Mouse (Mus musculus) brain, embryonic 14.5 days (tissue): ENCODE results near the gene Dip2b. TPM values are rescaled to one million over a fixed set of nuclear protein-coding genes. Genes with fewer than 3 reads are reported as not detected.
A peak's percentile ranks its signal among the peaks of the same experiment; 100 is the strongest.

Source experiments
- DNase-seq: peaks from one replicate; pipeline ENCODE4 v3.0.0-alpha.2; 2011; ENCODE audit warnings: low read depth
- CTCF ChIP-seq: fragments of 200-500 bp; IDR thresholded peaks from 2 replicates; pipeline ENCODE4 v1.5.1; 2012; ENCODE audit warnings: inconsistent platforms, mild to moderate bottlenecking, moderate library complexity, borderline replicate concordance; ENCODE audit not compliant: insufficient read depth, insufficient read length; ENCODE audit errors: extremely low read depth
- POLR2A ChIP-seq: fragments of 200-500 bp; IDR thresholded peaks from 2 replicates; pipeline ENCODE4 v1.6.1; 2012; ENCODE audit warnings: mild to moderate bottlenecking, inconsistent platforms, borderline replicate concordance; ENCODE audit not compliant: poor library complexity, insufficient read depth, insufficient read length, severe bottlenecking; ENCODE audit errors: extremely low read depth
- polyA plus RNA-seq: library from polyadenylated mRNA; depleted of rRNA; stranded (reverse); fragments of >200 nt; gene quantifications from 2 replicates; pipeline ENCODE4 v1.2.3, GENCODE M21; 2012

The Dip2b gene
- polyA plus RNA-seq, 1 experiment: 33.7 TPM

DNA sequence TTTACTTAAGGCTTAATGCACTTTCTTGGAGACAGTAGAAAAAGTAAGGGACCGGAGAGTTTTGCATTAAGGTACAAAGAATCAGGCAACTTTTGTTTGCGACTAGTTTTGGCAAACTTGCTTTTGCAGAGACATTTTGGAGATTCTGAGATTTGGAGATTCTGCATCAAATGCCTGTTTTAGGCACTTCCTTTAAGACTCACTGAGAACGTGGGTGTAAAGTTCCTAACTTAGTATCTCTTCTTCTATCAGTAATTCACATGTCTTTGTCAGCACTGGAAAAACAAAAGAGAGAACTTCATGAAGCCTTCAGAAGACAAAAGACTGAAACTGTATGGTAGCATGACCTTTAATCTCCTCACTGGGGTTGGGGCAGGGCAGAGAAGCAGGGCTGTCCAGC is 19.2 kb downstream of the Dip2b start:
- TF ChIP-seq POLR2A: no peak
- TF ChIP-seq CTCF: no peak
- DNase-seq: no peak

DNA sequence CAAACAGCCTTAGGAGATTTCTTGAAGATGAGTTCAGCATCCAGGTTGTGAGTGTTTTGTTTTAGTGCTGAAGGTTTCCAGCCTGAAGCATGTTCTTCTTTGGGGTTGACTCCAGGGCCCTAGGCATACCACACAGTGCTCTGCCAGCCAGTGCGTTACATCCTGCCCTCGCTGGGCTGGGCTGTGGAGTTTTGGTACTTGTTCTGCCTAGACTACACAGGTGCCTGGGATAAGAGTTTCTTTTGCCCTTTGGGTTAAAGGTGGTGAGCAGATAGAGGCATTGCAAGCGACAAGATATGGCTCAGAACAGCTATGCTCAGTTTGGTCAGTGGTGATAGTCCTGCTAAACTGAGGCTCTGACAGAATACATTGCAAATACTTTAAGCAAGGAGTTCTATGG is 19.7 kb downstream of the Dip2b start:
- TF ChIP-seq POLR2A (no peak), CTCF (no peak)
- no peak for DNase-seq

DNA sequence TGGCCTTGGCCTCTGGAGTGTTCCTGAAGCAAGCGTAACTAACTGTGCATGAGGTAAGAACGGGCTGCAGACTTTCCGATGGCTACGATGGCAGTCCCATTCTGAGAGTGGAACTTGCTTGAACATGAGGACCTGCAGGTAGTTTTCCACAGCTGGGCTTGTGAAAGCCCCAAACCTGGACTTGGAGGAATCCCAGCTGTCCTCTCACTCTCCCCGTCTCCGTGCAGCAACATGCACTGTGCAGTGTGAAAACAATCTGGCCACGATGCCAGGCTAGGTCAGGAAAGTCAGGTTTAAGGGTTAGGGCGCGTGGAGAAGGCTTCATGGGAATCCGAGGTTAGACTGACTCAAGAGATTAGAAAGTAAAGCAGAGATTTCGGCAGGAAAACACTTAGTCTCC is 20.4 kb downstream of the Dip2b start:
- DNase-seq: no peak
- TF ChIP-seq CTCF (no peak), POLR2A (no peak)

DNA sequence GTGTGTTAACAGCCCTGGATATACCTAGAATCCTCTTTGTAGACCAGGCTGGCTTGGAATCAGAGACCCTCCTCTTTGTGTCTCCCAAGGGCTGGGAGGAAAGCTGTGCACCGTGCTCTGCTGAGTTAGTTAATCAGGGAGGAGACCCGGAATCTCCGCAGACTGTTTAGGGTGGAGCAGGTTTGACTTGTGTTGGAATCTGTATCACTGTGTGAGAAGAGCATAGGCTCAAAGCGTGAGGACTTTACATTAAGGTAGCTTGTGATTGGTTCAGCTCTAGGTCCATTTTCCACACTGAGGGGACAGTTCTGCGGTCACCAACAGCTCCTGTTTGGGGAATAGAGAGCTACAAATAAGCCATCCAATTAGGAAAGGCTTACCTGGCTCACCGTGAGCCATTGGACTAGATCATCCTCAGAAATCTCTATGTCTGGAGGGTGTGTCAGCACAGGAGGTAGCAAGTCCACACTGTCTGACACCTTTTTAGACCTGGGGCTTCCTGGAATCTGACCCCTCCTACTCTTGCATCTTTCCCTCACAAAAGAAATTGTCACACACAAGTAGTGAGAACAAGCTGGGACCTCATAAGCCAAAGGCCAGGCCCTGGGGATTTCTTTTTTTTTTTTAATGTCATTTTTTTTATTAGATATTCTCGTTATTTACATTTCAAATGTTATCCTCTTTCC is 21.3 kb downstream of the Dip2b start:
- TF ChIP-seq CTCF (no peak), POLR2A (no peak)
- no peak for DNase-seq

DNA sequence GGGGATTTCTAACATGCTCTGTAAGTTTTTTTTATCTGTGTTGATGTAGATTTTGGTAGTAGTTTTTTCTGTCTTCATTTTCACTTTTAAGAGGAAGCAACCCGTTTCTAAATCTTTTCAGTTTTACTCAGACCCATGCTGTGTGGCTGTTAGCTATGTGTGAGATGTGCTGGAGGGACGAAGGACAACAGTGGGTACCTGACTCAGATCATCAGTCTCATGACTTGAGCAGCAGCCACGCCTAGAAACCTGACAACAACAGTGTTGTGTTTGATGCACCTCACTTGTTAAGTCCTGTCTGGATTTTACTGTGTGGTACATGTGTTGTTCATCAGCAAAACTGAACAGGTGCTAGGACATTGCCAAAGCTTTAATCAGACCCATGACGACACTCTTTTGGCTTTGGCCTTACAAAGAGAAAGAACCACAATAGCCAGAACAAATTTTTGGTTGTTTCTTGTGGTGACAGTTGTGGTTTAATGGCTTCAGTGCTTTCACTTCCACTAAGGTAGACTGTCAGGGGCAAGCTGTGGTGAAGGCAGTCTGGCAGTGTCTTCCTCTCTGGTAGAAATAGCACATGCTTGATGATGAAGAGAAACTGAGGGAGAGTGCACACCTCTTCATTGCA is 22.2 kb downstream of the Dip2b start:
- no peak for DNase-seq
- TF ChIP-seq CTCF (no peak), POLR2A (no peak)

DNA sequence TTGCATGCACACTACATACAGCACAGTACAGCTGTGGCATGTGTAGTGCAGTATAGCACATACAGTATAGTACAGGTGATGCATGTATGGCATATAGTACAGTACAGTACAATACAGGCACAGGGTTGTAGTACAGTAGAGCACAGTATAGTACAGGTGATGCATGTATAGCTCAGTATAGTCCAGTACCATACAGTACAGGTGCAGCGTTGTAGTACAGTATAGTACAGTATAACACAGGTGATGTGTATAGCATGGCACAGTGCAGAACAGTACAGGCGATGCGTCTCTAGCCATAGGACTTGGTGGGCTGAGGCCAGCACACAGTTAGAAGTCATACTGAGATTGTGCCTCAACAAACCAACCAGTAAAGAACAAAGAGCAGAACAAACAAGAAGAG is 22.9 kb downstream of the Dip2b start:
- DNase-seq: no peak
- no peak for TF ChIP-seq POLR2A
- TF ChIP-seq CTCF: no peak

DNA sequence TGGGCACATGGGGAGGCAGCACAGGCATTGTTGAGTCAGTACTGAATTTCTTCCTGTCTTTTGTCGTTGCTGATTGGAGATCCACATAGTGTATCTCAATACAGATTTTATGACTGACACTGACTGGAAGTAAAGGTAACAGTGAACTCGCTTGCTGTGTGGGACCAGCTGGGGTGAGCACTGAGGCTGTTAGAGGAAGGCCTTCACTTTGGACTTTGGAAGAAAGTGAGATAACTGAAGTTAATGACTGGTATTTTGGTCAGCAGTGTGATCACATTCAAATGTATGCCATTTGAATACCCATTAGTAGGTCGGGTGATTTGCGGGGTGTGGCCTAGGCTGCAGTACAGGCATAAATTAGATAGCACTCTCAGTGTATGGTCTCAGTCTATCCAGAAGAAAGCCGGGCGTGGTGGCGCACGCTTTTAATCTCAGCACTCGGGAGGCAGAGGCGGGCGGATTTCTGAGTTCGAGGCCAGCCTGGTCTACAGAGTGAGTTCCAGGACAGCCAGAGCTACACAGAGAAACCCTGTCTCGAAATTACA is 24.8 kb downstream of the Dip2b start:
- no peak for DNase-seq
- TF ChIP-seq CTCF (no peak), POLR2A (no peak)

DNA sequence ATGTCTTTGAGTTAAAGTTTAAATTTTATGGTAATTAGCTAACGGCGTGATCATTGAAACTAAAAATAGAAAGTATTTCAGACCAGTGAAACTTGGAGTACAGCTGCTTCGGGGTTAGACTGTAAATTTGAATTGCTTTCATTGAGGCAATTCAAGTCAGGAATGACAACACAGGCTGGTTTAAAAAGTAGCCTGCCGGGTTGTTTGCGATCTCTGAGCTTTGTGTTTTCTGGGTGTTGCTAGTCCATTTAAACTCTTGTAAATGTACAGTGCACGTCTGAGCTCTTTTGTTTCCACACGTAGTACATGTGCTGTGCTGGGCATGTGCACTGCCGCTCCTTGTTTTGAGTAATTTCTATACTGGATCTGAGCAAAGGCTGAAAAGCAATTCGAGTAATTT is 28.2 kb downstream of the Dip2b start:
- peak; percentile 75 for DNase-seq
- no peak for TF ChIP-seq POLR2A
- TF ChIP-seq CTCF: no peak

DNA sequence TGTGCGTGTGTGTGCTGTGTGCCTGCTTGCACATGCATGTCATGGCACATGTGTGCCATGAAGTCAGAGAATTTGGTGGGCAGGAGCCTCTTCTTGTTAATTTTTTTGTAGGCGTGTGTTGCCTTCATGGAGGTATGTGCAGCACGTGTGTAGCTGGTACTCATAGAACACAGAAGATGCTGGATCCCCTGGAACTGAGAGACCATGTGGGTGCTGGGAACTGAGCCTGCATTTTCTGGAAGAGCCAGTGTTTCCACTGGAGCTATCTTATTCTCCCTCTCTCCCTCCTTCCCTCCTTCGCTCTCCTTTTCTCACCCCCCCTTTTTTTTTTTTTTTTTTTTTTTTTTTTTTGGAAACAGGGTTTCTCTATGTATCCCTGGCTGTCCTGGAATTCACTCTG is 30.6 kb downstream of the Dip2b start:
- DNase-seq: no peak
- no peak for TF ChIP-seq POLR2A
- no peak for TF ChIP-seq CTCF

DNA sequence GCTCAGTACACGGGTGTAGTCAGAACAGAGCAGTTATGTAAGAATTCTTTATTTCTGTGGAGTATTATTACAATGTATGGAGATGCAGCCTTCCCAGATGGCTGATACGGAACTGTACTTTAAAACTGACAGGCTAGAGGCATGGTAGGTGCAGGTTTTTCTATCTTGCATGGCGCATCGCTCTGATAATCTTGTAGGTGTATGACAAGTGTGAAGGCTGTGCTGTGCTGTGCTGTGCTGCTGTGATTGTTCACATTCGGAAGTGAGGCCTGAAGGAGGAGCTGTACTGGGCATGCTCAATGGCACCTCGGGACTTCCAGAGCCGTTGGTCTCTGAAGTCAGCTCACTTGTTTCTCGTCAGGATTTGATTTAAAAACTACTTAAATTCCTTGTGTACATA is 31.6 kb downstream of the Dip2b start:
- no peak for DNase-seq
- TF ChIP-seq POLR2A: no peak
- TF ChIP-seq CTCF: no peak

DNA sequence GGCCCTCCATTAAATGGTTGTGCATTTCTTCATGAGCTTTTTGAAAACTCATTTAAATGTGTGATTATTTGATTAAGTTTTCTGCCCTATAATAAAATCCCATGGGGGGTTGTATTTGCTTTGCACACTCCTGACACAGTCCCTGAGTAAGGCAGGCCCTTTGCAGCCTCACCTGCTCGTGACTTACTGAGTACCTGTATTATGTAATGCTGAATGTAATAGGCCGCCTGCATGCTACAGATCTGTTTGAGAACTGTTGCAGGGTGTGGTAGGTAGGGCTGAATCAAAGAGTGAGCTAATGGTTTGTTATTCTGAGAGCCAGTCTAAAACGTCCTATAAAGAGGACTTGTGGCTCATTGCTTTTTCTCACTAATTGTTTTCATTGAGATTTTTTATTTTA is 33.4 kb downstream of the Dip2b start:
- TF ChIP-seq CTCF: no peak
- TF ChIP-seq POLR2A: no peak
- DNase-seq: no peak

DNA sequence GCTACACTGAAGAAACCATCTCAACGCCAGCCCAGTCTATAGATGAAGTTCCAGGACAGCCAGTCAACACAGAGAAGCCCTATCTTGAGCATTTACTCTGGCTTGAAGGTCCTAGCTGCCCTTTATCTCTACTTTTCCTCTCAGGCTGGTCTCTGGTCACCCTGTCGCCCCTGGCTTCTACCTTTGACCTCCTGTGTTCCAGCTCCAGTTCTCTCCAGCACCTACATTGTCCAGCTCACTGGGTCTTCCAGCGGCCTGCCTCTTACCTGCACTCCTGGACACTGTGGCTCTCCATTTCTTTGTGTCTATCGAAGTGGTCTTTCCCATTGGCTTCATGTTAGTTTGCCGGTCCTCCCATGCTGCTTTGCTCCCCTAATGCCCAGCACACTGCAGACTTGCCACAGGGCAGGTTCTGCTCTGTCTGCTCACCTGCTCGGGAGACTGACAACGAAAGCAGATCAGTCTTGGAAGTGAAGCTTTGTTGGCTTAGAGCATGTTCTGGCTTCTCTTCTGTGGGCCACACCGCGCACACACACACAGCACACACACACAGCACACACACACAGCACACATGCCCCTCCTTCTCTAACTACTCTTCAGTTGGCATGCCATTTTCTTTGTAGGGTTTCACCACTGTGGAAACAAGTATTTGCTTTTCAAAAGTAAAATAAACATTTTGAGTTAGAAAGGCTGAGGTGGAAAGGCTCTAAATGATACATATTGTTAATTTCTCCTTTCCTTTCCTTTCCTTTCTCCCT is 35.4 kb downstream of the Dip2b start:
- no peak for DNase-seq
- TF ChIP-seq POLR2A (no peak), CTCF (no peak)

DNA sequence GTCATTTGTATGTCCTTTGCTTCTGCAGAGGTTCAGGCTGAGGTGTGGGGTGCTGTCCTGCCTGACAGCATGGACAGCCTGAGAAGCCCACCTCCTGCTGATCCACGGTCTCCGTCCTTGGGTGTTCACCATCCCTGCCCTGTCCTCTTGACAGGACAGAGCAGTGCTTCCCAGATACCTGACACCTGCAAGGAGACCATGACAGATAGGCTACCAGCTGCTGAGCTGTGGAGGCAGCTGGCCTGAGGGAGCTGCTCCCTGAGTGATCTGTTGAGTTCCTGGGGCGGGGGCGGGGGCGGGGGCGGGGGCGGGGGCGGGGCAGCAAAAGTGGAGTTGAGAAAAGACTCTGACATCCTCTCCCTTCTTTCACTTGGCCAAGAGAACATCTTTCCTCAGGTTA is 36.3 kb downstream of the Dip2b start:
- no peak for DNase-seq
- TF ChIP-seq POLR2A (no peak), CTCF (no peak)

DNA sequence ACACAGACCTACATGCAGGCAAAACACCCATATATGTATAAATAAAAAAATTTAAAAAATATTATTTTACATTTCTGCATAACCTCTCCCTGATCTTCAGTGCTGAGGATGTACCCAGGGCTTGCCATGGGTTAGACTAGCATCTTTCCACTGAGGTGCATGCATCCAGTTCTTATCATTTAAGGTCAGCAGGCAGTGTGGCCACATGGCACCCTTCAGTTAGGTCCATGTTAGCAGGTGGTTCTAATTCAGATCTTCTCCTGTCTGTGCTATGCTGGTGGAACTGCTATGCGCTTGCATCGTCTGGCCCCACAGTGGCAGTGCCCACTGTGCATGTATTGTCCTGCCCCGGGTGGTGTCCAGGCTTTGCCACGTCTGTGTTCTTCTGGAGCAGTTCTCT is 37.9 kb downstream of the Dip2b start:
- no peak for TF ChIP-seq POLR2A
- no peak for TF ChIP-seq CTCF

DNA sequence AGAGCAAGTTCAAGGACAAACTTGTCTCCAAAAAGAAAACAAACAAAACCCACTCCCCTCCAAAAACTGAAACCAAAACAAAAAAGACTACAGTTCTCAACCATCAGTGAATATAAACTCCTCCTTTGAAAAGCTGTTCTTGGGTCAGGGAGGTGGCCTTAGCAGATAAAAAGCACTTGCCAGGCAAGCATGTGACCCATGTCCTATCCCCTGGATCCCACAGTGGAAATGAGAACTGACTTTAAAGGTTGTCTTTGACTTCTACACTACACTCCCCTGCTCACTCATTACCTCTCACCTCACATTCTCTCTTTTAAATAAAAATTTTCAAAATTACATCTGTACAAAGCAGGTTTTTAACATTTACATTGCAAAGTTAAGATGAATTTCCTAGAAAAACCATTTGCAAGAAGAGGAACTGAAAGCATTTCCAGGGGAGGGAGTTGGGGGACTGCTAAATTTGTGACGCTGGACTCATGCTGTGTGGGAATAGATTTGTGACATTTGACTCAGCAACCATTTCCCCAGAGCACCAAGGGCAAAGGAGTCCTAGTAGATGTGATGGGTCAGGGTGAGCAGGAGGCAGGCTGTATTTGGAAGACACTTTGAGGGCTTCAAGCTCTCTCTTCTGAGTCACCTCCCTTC is 42.5 kb downstream of the Dip2b start:
- TF ChIP-seq CTCF (no peak), POLR2A (no peak)
- peak; percentile 20 for DNase-seq

More for the DNA sequence above, 37.9 kb downstream of the Dip2b start:
- DNase-seq: no peak
